Mouse (Mus musculus): ENCODE measurements around the gene Lrba. TPM values are rescaled to one million over a fixed set of nuclear protein-coding genes. Genes with fewer than 3 reads are reported as not detected.

The Lrba gene
- polyA plus RNA-seq, 1 experiment, result 5.6 TPM

DNA sequence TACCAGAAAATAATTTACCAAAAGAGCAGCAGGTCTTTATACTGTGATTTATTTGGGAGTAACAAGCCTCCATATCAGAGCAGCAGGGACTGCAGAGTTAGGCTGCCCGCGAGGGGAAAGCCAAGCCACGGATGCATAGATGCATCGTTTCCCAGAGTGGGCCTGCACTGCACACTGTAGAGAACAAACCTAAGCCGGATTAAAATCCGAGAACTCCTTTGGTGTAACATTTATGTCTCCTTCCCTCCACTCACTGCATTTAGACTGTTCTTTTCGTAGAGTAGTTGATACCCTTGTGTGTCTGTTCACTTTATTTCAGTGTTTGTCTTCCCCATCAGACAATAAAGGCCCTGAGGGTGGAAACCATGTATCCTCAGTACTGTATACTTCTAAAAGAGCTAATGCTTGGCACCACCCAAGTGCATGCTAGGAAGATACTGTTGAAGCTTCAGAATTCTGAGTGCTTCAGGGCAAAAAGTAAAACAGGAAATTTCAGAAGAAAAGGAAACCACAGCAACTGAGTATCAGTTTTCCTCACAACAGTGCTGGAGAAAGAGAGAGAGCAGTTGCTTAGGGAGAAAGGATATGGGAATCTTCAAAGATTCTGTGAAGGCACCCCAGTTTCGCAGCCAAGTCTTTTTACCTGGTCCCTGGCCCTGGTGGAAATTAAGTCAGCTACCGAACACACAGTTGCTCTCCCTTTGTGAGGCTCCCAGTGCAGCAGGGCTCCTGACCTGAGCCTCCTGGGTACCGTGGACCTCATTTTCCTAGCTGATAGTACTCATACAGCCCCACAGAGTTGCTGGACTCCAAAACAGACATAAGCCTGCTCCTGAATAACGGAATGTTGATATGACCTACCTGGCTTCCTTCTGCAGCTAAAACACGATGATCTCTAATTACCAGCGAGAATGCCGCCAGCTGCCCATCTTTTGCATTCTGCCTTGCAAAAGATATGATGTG, 530.4 kb downstream of the Lrba start:
- H3K4me3 ChIP-seq, result no peak overlapping the region
- no peak overlapping the region for H3K4me2 ChIP-seq (ENCODE audit: low read depth)
- no peak for TF ChIP-seq TCF3 (IDR thresholded peaks at IDR 0.05; ENCODE audit: insufficient read length, low read depth)
- no peak for TF ChIP-seq POLR2AphosphoS2 (IDR thresholded peaks at IDR 0.05; ENCODE audit: insufficient read length, low read depth)
- TF ChIP-seq MYOD1 (IDR thresholded peaks at IDR 0.05; ENCODE audit: control insufficient read depth in 1 of 3, insufficient read length in 2 of 3, low read depth in 2 of 3), result no peak
- no peak for TF ChIP-seq E2F4 (IDR thresholded peaks at IDR 0.05; ENCODE audit: insufficient read depth)
- TF ChIP-seq CEBPB (IDR thresholded peaks at IDR 0.05; ENCODE audit: insufficient read depth, poor library complexity, severe bottlenecking), result no peak
- no peak overlapping the region for H3ac ChIP-seq (ENCODE audit: control insufficient read depth, insufficient read length)
- no peaks in the 10 kb centered on the region for H3K27me3 ChIP-seq (ENCODE audit: control insufficient read depth, insufficient read depth, insufficient read length)
- H3K79me2 ChIP-seq (ENCODE audit: control insufficient read depth, insufficient read depth), result no peaks in the 10 kb centered on the region
- H3K36me3 ChIP-seq (ENCODE audit: control insufficient read depth, insufficient read depth), result no peaks in the 10 kb centered on the region

GRCm38 (mm10) chr3:86756548-86756947, 532.1 kb downstream of the Lrba start:
- Histone ChIP-seq H3ac (ENCODE audit: control insufficient read depth, insufficient read length) (no peak overlapping the region), H3K79me2 (ENCODE audit: control insufficient read depth, insufficient read depth) (no peaks in the 10 kb centered on the region), H3K4me2 (ENCODE audit: low read depth) (no peak overlapping the region), H3K36me3 (ENCODE audit: control insufficient read depth, insufficient read depth) (no peaks in the 10 kb centered on the region), H3K27me3 (ENCODE audit: control insufficient read depth, insufficient read depth, insufficient read length) (no peaks in the 10 kb centered on the region), H3K4me3 (no peak overlapping the region)
- no peak for TF ChIP-seq POLR2A (IDR thresholded peaks at IDR 0.05; ENCODE audit: insufficient read length, low read depth)
- TF ChIP-seq MAX (IDR thresholded peaks at IDR 0.05; ENCODE audit: low read depth), result no peak
- no peak for TF ChIP-seq SRF (IDR thresholded peaks at IDR 0.05; ENCODE audit: control insufficient read depth, insufficient read length, low read depth)
- TF ChIP-seq TCF12 (IDR thresholded peaks at IDR 0.05; ENCODE audit: insufficient read depth, poor library complexity, severe bottlenecking), result no peak
- TF ChIP-seq USF1 (IDR thresholded peaks at IDR 0.05; ENCODE audit: low read depth), result no peak
- no peak for TF ChIP-seq POLR2AphosphoS2 (IDR thresholded peaks at IDR 0.05; ENCODE audit: insufficient read length, low read depth)
- no peak for TF ChIP-seq E2F4 (IDR thresholded peaks at IDR 0.05; ENCODE audit: insufficient read depth)
- TF ChIP-seq REST (IDR thresholded peaks at IDR 0.05; ENCODE audit: insufficient read depth, insufficient read length), result no peak
- no peak for TF ChIP-seq MYOG (IDR thresholded peaks at IDR 0.05; ENCODE audit: control insufficient read depth in 1 of 3, insufficient read depth in 1 of 3, insufficient read length in 2 of 3, low read depth in 2 of 3)
- no peak for TF ChIP-seq TCF3 (IDR thresholded peaks at IDR 0.05; ENCODE audit: insufficient read length, low read depth)
- no peak for TF ChIP-seq CEBPB (IDR thresholded peaks at IDR 0.05; ENCODE audit: insufficient read depth, poor library complexity, severe bottlenecking)
- no peak for TF ChIP-seq MYOD1 (IDR thresholded peaks at IDR 0.05; ENCODE audit: control insufficient read depth in 1 of 3, insufficient read length in 2 of 3, low read depth in 2 of 3)

- Histone ChIP-seq H3K79me2 (ENCODE audit: control insufficient read depth, insufficient read depth) (no peaks in the 10 kb centered on the region), H3ac (ENCODE audit: control insufficient read depth, insufficient read length) (no peak overlapping the region), H3K36me3 (ENCODE audit: control insufficient read depth, insufficient read depth) (no peaks in the 10 kb centered on the region), H3K27me3 (ENCODE audit: control insufficient read depth, insufficient read depth, insufficient read length) (no peaks in the 10 kb centered on the region), H3K4me2 (ENCODE audit: low read depth) (peak overlapping the region; percentile 44), H3K4me3 (no peak overlapping the region)
- TF ChIP-seq TCF3 (IDR thresholded peaks at IDR 0.05; ENCODE audit: insufficient read length, low read depth) (no peak), SRF (IDR thresholded peaks at IDR 0.05; ENCODE audit: control insufficient read depth, insufficient read length, low read depth) (no peak), MYOG (IDR thresholded peaks at IDR 0.05; ENCODE audit: control insufficient read depth in 1 of 3, insufficient read depth in 1 of 3, insufficient read length in 2 of 3, low read depth in 2 of 3) (no peak), CEBPB (IDR thresholded peaks at IDR 0.05; ENCODE audit: insufficient read depth, poor library complexity, severe bottlenecking) (no peak), TCF12 (IDR thresholded peaks at IDR 0.05; ENCODE audit: insufficient read depth, poor library complexity, severe bottlenecking) (no peak), USF1 (IDR thresholded peaks at IDR 0.05; ENCODE audit: low read depth) (no peak), POLR2A (IDR thresholded peaks at IDR 0.05; ENCODE audit: insufficient read length, low read depth) (no peak), POLR2AphosphoS2 (IDR thresholded peaks at IDR 0.05; ENCODE audit: insufficient read length, low read depth) (no peak), MYOD1 (IDR thresholded peaks at IDR 0.05; ENCODE audit: control insufficient read depth in 1 of 3, insufficient read length in 2 of 3, low read depth in 2 of 3) (no peak), REST (IDR thresholded peaks at IDR 0.05; ENCODE audit: insufficient read depth, insufficient read length) (no peak), MAX (IDR thresholded peaks at IDR 0.05; ENCODE audit: low read depth) (no peak), E2F4 (IDR thresholded peaks at IDR 0.05; ENCODE audit: insufficient read depth) (no peak)
Measured at GRCm38 (mm10) chr3:86758727-86759126, 534.2 kb downstream of the Lrba start.

DNA sequence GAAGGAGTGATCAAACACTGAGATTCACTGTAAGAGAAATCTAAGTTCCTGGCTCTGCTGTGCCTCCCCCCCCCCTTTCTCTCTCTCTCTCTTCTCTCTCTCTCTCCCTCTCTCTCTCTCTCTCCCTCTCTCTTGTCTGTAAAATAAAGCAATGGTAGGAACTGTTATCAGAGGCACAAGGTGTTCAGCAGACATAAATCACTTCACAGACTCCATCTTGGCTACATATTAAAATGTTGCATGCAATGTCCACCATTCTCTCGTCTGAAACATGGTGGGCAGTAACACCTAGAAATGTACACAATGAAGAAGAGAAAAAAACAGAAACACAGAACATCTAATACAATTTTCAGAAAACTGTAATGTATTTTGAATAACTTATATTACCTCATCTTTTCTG, 534.9 kb downstream of the Lrba start:
- no peak overlapping the region for H3K4me3 ChIP-seq
- no peaks in the 10 kb centered on the region for H3K36me3 ChIP-seq (ENCODE audit: control insufficient read depth, insufficient read depth)
- no peaks in the 10 kb centered on the region for H3K79me2 ChIP-seq (ENCODE audit: control insufficient read depth, insufficient read depth)
- no peaks in the 10 kb centered on the region for H3K27me3 ChIP-seq (ENCODE audit: control insufficient read depth, insufficient read depth, insufficient read length)
- TF ChIP-seq SRF (IDR thresholded peaks at IDR 0.05; ENCODE audit: control insufficient read depth, insufficient read length, low read depth) (no peak), MYOD1 (IDR thresholded peaks at IDR 0.05; ENCODE audit: control insufficient read depth in 1 of 3, insufficient read length in 2 of 3, low read depth in 2 of 3) (no peak), MYOG (IDR thresholded peaks at IDR 0.05; ENCODE audit: control insufficient read depth in 1 of 3, insufficient read depth in 1 of 3, insufficient read length in 2 of 3, low read depth in 2 of 3) (no peak), USF1 (IDR thresholded peaks at IDR 0.05; ENCODE audit: low read depth) (no peak), MAX (IDR thresholded peaks at IDR 0.05; ENCODE audit: low read depth) (no peak)
- H3K4me2 ChIP-seq (ENCODE audit: low read depth), result peak overlapping the region; percentile 44
- no peak overlapping the region for H3ac ChIP-seq (ENCODE audit: control insufficient read depth, insufficient read length)
